Mouse (Mus musculus) myocyte (in vitro differentiated cells): ENCODE results near the gene Cnga1. TPM values are rescaled to one million over a fixed set of nuclear protein-coding genes. Genes with fewer than 3 reads are reported as not detected.
"Not testable (repeated sequence)": the region's sequence is repeated elsewhere in the genome, so short reads cannot be mapped to it uniquely, and the experiment has no call there.

Source experiments
- H3K27me3 ChIP-seq: one replicate; pipeline ENCODE4 v1.6.1; 2011; ENCODE audit not compliant: control insufficient read depth, insufficient read depth, insufficient read length
- H3K36me3 ChIP-seq: one replicate; pipeline ENCODE4 v1.6.1; 2011; ENCODE audit not compliant: control insufficient read depth, insufficient read depth
- H3K4me2 ChIP-seq: one replicate; pipeline ENCODE4 v1.6.1; 2011; ENCODE audit warnings: low read depth, control low read depth
- H3K4me3 ChIP-seq: one replicate; pipeline ENCODE4 v1.5.1; 2011; ENCODE audit warnings: mild to moderate bottlenecking, control low read depth, moderate library complexity
- H3K79me2 ChIP-seq: one replicate; pipeline ENCODE4 v1.6.1; 2011; ENCODE audit not compliant: control insufficient read depth, insufficient read depth
- H3ac ChIP-seq: one replicate; pipeline ENCODE4 v1.6.1; 2011; ENCODE audit not compliant: control insufficient read depth, insufficient read length
- CEBPB ChIP-seq: IDR thresholded peaks from 2 replicates; pipeline ENCODE4 v1.6.1; 2011; ENCODE audit warnings: mild to moderate bottlenecking, moderate library complexity; ENCODE audit not compliant: poor library complexity, insufficient read depth, severe bottlenecking
- E2F4 ChIP-seq: IDR thresholded peaks from one replicate; pipeline ENCODE4 v1.6.1; 2011; ENCODE audit warnings: mild to moderate bottlenecking, control low read depth, moderate library complexity; ENCODE audit not compliant: insufficient read depth
- MAX ChIP-seq: IDR thresholded peaks from one replicate; pipeline ENCODE4 v1.6.1; 2011; ENCODE audit warnings: low read depth, mild to moderate bottlenecking, control low read depth
- MYOD1 ChIP-seq, 3 experiments: IDR thresholded peaks; one replicate each; pipeline ENCODE4 v1.6.1; 2011; ENCODE audit warnings: control low read depth in 2 of 3, low read depth in 2 of 3, mild to moderate bottlenecking in 2 of 3, moderate library complexity in 1 of 3; ENCODE audit not compliant: insufficient read length in 2 of 3, control insufficient read depth in 1 of 3
- MYOG ChIP-seq, 3 experiments: IDR thresholded peaks; one replicate each; pipeline ENCODE4 v1.6.1; 2011; ENCODE audit warnings: control low read depth in 2 of 3, low read depth in 2 of 3, mild to moderate bottlenecking in 2 of 3; ENCODE audit not compliant: insufficient read length in 2 of 3, control insufficient read depth in 1 of 3, insufficient read depth in 1 of 3
- POLR2A ChIP-seq: IDR thresholded peaks from one replicate; pipeline ENCODE4 v1.6.1; 2011; ENCODE audit warnings: low read depth, mild to moderate bottlenecking, control low read depth, moderate library complexity; ENCODE audit not compliant: insufficient read length
- POLR2AphosphoS2 ChIP-seq: IDR thresholded peaks from one replicate; pipeline ENCODE4 v1.6.1; 2011; ENCODE audit warnings: low read depth, control low read depth; ENCODE audit not compliant: insufficient read length
- REST ChIP-seq: IDR thresholded peaks from one replicate; pipeline ENCODE4 v1.6.1; 2011; ENCODE audit warnings: mild to moderate bottlenecking, control low read depth, moderate library complexity; ENCODE audit not compliant: insufficient read depth, insufficient read length
- SRF ChIP-seq: IDR thresholded peaks from one replicate; pipeline ENCODE4 v1.6.1; 2011; ENCODE audit warnings: low read depth; ENCODE audit not compliant: control insufficient read depth, insufficient read length
- TCF12 ChIP-seq: IDR thresholded peaks from one replicate; pipeline ENCODE4 v1.6.1; 2011; ENCODE audit warnings: mild to moderate bottlenecking, control low read depth; ENCODE audit not compliant: poor library complexity, insufficient read depth, severe bottlenecking
- TCF3 ChIP-seq: IDR thresholded peaks from one replicate; pipeline ENCODE4 v1.6.1; 2011; ENCODE audit warnings: low read depth, control low read depth; ENCODE audit not compliant: insufficient read length
- USF1 ChIP-seq: IDR thresholded peaks from one replicate; pipeline ENCODE4 v1.6.1; 2011; ENCODE audit warnings: low read depth, mild to moderate bottlenecking, control low read depth, moderate library complexity
- polyA plus RNA-seq: library from polyadenylated mRNA; unstranded; fragments of >200 nt; fragmentation: generic; extraction: Trizol; gene quantifications from one replicate; pipeline ENCODE4 v1.2.1, GENCODE M21; 2012; ENCODE audit warnings: missing spikeins

Gene Cnga1
- polyA plus RNA-seq, 1 experiment = not detected

GRCm38 (mm10) chr5:72587192-72587681 is 56.8 kb downstream of the Cnga1 start, which contains the start of gene Gm5868:
Gene Gm5868 (minus strand): TSS chr5:72587551.
- TF ChIP-seq CEBPB = no peak
- TF ChIP-seq MYOD1 (IDR thresholded peaks at IDR 0.05; ENCODE audit: control insufficient read depth in 1 of 3, insufficient read length in 2 of 3, low read depth in 2 of 3) = no peak
- no peak for TF ChIP-seq POLR2A
- TF ChIP-seq E2F4 = no peak
- no peak for TF ChIP-seq POLR2AphosphoS2
- TF ChIP-seq MYOG (IDR thresholded peaks at IDR 0.05; ENCODE audit: control insufficient read depth in 1 of 3, insufficient read depth in 1 of 3, insufficient read length in 2 of 3, low read depth in 2 of 3) = no peak
- TF ChIP-seq TCF3 = no peak
- no peak for TF ChIP-seq SRF
- no peak for TF ChIP-seq TCF12
- TF ChIP-seq MAX = no peak
- no peak for TF ChIP-seq REST
- TF ChIP-seq USF1 = no peak
- no peak within 1 kb of the TSS for H3ac ChIP-seq
- H3K36me3 ChIP-seq = no peaks in the 10 kb centered on the region
- no peaks in the 10 kb centered on the region for H3K79me2 ChIP-seq
- H3K27me3 ChIP-seq = peaks cover 7% of the 10 kb centered on the region
- H3K4me3 ChIP-seq = no peak within 1 kb of the TSS
- H3K4me2 ChIP-seq = no peak within 1 kb of the TSS

GRCm38 (mm10) chr5:72586667-72587191 is 57.3 kb downstream of the Cnga1 start:
- not testable (repeated sequence) for H3K27me3 ChIP-seq, H3K79me2 ChIP-seq, H3K36me3 ChIP-seq, H3K4me3 ChIP-seq, H3ac ChIP-seq, H3K4me2 ChIP-seq

GRCm38 (mm10) chr5:72586122-72586521 is 58.0 kb downstream of the Cnga1 start:
- not testable (repeated sequence) for H3K36me3 ChIP-seq, H3ac ChIP-seq, H3K4me2 ChIP-seq, H3K27me3 ChIP-seq, H3K79me2 ChIP-seq, H3K4me3 ChIP-seq

GRCm38 (mm10) chr5:72580970-72581332 is 63.1 kb downstream of the Cnga1 start, which contains the start of gene Zar1:
Gene Zar1 (minus strand): TSS chr5:72581254.
- H3K4me3 ChIP-seq, H3K79me2 ChIP-seq, H3K4me2 ChIP-seq, H3K36me3 ChIP-seq, H3ac ChIP-seq: not testable (repeated sequence)
- peaks cover 11% of the 10 kb centered on the region for H3K27me3 ChIP-seq

GRCm38 (mm10) chr5:72580088-72580969 is 63.7 kb downstream of the Cnga1 start:
- H3ac ChIP-seq, H3K4me2 ChIP-seq, H3K79me2 ChIP-seq, H3K4me3 ChIP-seq, H3K36me3 ChIP-seq: not testable (repeated sequence)
- H3K27me3 ChIP-seq = peaks cover 11% of the 10 kb centered on the region

- not testable (repeated sequence) for H3K4me2 ChIP-seq, H3K4me3 ChIP-seq, H3K79me2 ChIP-seq, H3K36me3 ChIP-seq, H3ac ChIP-seq
- peaks cover 11% of the 10 kb centered on the region for H3K27me3 ChIP-seq
These were observed 64.5 kb downstream of the Cnga1 start for GRCm38 (mm10) chr5:72579599-72579998.
